Mouse (Mus musculus) bone marrow macrophage, adult 2 months (primary cell): Measurements from ENCODE around the gene Itpk1.

Experiments
- CTCF ChIP-seq: IDR thresholded peaks from 2 replicates; pipeline ENCODE4 v1.5.1; 2012; ENCODE audit warnings: low read depth, mild to moderate bottlenecking, low read length, moderate library complexity
- POLR2A ChIP-seq: IDR thresholded peaks from 2 replicates; pipeline ENCODE4 v1.6.1; 2012; ENCODE audit warnings: mild to moderate bottlenecking, low read depth, low read length, borderline replicate concordance

DNA sequence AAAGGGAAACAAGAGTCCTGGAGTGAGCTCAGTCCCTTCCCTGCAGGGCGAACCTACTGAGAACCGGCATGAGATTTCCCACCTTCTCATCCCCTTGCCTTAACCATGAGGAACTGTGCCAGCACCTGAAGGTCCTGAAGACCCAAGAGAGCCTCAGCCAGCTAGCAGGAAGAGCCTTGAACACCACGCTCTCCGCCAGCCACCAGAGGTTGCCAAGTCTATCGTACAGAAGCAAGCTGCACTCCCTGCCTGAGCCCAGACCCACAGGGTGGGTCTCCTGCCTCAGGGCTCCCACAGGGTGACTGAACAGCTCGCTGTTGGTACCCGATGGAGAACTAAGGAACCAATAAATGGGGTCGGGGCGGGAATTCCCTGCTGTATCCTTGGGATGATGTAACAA is 86.6 kb downstream of the Itpk1 start:
- TF ChIP-seq POLR2A (no peak), CTCF (no peak)
